Mouse (Mus musculus) forelimb bud, embryonic 11.5 days (tissue): ENCODE data around the gene Zic2.
A peak's percentile ranks its signal among the peaks of the same experiment; 100 is the strongest.

Source experiments
- DNase-seq: peaks from one replicate; pipeline ENCODE4 v3.0.0-alpha.2; 2012; ENCODE audit warnings: low read depth, low spot score

Zic2 gene

GRCm38 (mm10) chr14:122461966-122462365, 13.3 kb upstream of the Zic2 start:
- DNase-seq: no peak

GRCm38 (mm10) chr14:122462689-122463079, 12.6 kb upstream of the Zic2 start:
- peak; percentile 37 for DNase-seq

DNA sequence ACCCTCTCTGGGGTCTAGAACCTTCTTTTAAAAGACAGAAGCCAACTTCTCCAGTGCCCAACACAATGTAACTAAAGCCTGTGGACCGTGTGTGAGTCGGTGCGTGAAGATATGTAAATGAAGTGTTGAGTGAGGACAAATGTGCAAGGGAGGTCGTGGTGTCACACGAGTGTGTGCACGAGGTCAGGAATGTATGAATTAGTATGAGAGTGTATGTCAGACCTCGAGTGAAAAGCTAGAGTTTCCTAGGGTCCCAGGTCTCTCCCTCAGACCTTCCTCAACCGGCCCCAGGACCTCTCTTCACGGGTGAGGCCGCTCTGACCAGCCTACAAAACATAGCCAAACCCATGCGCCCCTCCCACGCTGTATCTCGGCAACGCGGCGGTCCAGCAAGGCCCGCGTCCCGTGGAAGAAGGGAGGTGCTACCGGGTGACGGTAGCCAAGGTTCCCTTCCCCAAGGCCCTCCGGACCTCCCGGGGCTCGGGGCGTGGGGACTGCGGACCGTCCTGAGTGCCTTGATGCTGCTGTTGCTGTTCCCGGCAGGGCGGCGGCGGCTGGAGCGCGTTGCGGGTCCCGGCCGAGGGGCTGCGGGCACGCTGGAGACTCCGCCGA, 12.0 kb upstream of the Zic2 start:
- DNase-seq: no peak

GRCm38 (mm10) chr14:122463734-122464341, 11.4 kb upstream of the Zic2 start:
- peak; percentile 52 for DNase-seq

GRCm38 (mm10) chr14:122464351-122464762, 10.9 kb upstream of the Zic2 start:
- DNase-seq: peak; percentile 35

DNA sequence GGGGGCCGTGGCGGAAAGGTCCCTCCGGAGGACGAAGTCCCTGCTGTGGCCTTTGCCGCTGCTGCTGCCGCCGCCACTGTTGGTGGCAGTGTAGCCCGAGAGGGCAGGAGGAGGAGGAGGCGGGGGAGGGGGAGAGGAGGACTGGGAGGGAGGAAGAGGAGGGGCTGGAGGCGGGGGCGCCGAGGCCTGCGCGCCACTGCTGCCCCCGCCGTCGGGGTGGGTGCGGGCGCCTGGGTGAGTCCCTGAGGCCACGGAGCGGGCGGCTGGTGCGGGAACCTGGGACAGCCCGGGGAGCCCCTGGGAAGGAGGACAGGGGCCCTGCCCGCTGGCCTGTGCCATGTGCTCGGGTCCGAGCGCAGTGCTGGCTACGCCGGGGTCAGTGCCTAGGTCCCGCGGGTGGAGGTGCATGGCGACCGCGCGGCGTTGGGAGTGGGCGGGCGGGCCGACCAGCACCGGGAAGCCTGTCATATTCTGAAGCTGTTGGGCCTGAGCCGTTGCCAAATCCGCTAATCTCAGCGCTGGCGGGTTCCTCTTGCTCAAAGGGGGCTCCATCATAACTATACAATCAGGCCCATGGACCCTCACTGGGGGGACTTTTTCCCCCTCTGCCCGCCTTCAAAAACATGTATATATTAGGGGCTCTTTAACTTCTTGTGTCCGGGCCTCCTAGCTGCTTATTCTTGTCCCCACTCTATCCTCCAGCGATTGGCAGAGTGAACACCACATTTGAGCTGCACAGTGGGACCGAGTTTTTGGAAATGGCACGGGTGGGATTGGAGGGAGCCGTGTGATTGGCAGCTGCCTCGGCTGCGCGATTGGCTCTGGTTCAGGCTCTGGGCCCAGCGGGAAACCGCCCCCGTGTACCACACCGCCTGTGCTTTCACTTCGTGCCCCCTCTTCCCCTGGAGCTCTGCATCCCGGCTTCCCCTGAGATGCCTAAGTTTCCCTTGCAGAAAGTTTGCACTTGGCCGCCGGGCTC, 10.2 kb upstream of the Zic2 start, which contains the start of gene Zic5:
Zic5 (minus strand) TSS at position 915 of the 979 bp plus-strand sequence.
- peak; percentile 73 for DNase-seq

DNA sequence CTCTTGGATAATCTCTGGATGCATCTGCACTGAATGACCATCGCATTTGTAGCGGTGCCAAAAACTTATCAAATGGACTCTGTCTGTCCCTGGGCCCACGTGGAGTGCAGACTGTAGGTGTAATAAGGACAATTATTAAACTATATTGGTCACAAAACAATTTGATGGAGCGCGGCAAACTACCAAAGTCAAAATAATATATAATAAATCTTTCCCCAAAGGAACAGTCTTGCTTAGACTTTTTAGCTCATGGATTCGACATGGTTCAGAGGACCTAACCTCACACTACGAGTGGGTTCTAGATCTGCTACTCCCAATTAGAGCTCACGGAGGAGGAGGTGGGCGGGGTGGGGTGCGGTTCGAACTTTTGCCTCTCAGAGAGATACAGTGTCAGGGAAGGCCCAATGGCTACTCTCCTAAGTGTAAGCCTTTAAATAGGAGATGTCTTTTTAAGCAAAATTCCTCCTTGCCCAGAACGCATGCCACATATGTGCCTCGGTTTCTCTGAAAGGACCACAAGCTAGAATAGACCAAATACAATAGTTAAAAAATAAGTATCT, 9.2 kb upstream of the Zic2 start:
- no peak for DNase-seq

- no peak for DNase-seq
These were observed 8.4 kb upstream of the Zic2 start for GRCm38 (mm10) chr14:122466756-122467362.

- peak; percentile 37 for DNase-seq
These were observed 7.1 kb upstream of the Zic2 start for GRCm38 (mm10) chr14:122467926-122468841.

DNA sequence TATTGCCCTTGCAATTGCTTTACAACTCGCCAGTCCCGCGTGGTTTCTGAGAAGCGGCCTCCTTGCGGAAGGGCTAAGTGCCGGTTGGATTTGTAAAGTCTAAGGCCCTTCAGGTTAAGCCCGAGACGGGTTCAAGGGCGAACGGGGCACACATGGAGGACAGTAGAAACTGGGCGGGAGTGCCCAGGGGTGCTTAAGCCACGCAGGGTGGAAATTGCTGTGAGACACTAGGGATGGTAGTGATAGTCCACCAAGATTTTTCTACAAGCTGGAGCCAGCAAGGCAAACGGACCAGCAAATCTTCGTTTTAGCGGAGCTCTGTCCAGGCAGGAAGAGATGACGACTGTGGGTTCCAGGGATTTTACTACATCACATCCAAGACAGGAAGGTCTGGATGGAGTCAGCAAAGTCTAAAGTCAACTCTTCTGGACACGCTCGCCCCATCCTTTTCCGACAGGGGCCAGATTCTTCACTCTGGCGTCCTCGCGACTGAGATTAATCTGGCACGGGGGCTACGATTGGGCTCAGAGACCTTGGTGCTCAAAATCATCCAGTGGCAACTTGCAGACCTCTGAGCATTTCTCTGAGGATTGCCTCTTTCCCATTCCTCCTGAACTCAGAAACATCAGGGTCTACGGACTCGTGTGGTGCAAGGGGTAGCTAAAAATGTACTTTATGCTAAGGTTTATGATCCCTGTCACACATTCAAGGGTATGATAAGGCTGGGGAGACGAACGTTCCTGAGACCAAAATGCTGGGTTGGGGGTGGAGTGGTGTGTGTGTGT, 6.1 kb upstream of the Zic2 start:
- DNase-seq: peak; percentile 47

DNA sequence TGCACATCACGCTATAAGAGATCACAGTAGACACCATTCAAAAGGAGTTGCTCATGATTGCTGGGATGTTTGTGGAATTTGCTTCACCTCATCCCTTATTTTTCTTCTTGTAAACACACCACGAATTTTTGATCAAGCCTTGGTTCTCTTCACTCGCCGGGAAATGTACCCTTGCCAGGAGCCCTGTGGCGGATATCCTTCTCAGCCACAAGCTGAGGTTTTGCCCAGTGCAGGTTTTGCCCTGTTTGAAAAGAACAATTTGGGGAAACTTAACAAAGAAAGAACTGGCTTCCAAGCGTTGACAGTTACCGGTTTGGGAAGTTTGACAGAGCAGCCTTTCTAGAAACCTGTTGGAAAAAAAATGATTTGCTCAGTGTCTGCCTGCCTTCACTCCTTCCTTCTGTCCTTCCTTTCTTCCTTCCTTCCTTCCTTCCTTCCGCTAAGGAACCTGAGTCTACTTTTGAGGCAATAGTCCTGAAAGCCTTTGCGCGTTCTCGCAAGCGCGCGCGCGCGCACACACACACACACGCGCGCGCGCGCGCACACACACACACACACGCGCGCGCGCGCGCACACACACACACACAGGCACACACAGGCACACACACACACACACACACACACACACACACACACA, 3.7 kb upstream of the Zic2 start:
- peak; percentile 42 for DNase-seq

DNA sequence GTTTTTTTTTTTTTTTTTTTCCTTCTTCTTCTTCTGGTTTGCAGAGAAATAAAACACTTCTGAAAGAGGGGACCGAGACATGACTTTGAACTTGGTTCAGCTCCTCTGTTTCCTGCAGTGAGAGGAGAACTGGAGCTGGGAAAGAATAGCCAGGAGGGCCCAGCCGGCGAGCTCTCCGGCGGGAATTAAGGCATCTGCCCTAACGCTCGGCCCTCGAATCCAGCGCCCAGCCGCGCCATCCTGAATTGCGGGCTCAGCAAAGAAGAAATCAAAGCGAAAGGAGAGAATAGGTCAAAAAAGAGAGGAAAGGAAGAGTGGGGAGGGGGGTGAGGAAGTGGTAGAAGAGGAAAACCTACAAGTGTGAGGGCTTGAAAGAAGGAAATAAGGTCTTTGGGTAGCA, 3.1 kb upstream of the Zic2 start:
- DNase-seq: peak; percentile 28

- no peak for DNase-seq
These were observed 2.6 kb upstream of the Zic2 start for GRCm38 (mm10) chr14:122472647-122473046.

DNA sequence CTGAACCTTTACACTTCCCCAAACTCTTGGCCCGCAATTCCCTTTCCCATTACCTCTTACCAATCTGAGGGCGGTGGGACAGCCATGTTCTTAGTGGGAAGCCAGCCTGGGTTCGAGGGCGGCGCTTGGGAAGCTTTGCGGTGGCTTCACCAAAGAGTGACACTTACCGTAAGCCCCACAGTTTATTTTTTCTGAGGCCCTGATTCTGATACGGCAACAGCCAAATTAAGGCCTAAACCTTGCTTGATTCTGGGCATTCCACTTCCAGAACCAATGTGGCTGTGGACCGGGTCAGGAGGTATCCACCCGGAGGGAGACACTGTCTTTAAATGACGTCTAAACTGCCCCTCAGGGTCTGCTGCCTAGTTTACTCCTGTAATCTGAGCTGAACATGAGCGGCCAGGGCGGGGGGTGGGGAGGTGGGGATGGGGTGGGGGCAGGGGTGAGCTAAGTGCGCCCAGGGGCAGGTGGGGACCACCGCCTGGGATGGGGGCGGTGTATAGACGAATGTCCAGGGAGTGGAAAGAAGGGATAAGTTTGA, 2.0 kb upstream of the Zic2 start:
- no peak for DNase-seq

DNA sequence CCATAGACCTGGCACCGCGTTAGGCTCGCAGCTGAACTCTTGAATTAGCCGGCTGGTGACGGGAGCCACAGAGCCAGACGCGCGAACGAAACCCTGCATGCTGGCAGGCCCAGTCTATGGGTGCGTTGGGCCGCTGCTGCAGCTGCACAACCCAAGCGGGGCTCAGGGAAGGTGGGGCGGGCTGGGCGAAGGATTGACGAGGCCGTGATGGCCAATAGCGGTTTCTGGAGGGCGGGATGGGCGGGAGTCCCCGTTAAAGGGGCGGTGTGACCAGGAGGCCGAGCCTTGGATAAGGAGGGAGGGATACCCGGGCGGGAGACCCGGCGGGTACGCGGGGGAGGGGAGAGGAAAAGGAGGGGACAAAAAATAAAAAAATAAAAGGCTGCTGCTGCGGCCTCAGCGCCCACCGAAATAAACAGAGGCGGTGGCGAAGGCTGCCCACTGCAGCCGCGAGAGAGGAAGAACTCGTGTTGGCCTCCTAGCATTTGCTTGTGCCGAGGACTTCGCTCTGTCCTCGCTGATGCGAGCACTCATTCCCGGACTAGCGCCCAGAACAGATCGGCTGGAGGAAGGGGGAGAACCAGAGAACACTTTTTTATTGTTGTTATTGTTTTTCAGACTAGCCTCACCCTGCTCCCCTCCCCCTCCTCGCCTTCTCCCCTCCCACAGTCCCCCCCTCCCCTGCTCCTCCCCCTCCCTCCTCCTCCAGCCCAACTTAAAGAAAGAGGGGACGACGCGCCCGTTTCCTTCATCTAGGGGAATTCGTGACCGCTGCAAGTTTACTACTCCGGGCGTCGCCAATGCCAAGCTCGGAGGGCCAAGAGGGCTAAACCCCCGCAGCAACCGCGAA, 969 bp upstream of the Zic2 start:
- DNase-seq: peak; percentile 85

DNA sequence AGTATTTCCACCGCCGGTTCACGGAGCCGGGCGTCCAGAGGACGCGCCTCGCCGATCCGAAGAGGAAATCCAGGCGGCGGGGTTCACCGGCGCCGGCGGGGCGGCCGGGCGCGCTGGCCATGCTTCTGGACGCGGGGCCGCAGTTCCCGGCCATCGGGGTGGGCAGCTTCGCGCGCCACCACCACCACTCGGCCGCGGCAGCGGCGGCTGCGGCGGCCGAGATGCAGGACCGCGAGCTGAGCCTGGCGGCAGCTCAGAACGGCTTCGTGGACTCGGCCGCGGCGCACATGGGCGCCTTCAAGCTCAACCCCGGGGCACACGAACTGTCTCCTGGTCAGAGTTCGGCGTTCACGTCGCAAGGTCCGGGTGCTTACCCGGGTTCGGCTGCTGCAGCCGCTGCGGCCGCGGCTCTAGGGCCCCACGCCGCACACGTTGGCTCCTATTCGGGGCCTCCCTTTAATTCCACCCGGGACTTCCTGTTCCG, 364 bp downstream of the Zic2 start:
- DNase-seq: peak; percentile 21

GRCm38 (mm10) chr14:122476041-122476821, 996 bp downstream of the Zic2 start:
- DNase-seq: peak; percentile 35
